Mouse (Mus musculus): ENCODE data around the gene Itprid1. TPM values are rescaled to one million over a fixed set of nuclear protein-coding genes. Genes with fewer than 3 reads are reported as not detected.

Itprid1 gene
- polyA plus RNA-seq, 1 experiment from 2014 or later: not detected

DNA sequence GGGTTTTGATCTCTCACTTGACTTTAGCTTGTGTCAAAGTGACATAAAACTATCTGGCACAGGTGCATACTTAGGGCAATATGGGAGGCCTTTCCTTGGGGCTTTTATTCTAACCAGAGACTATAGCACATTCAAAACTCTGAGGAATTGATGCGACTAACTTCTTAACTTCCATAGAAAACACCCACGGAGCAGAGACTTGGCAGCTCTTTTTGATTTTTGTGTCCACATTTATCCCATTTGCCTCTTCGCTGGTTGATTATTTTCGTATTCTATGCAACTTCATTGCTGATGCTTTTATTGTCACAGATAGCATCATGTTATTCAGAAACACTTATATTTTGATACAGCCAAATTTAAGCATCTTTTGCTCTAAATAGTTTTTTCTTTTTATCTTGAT lies 19.4 kb downstream of the Itprid1 start:
- Histone ChIP-seq H3K27me3 (ENCODE audit: control insufficient read depth, insufficient read depth, low read length) (no peaks in the 10 kb centered on the region), H3K36me3 (ENCODE audit: control insufficient read depth, insufficient read depth, low read length) (no peaks in the 10 kb centered on the region), H3K27ac (replicated peaks; ENCODE audit: low read depth, low read length) (no peak overlapping the region), H3K9me3 (ENCODE audit: control insufficient read depth, low read length) (no peaks in the 10 kb centered on the region), H3K4me3 (replicated peaks; ENCODE audit: low read depth, low read length) (no peak overlapping the region), H3K9ac (replicated peaks; ENCODE audit: low read length) (no peak overlapping the region), H3K4me2 (ENCODE audit: low read length) (no peak overlapping the region), H3K4me1 (ENCODE audit: control insufficient read depth, insufficient read depth, low read length) (no peaks in the 10 kb centered on the region)
- ATAC-seq (ENCODE audit: low FRiP score, low TSS enrichment) (no peak), DNase-seq (no peak)
- WGBS: 85% methylated on average over 4 of the region's 4 CpGs

DNA sequence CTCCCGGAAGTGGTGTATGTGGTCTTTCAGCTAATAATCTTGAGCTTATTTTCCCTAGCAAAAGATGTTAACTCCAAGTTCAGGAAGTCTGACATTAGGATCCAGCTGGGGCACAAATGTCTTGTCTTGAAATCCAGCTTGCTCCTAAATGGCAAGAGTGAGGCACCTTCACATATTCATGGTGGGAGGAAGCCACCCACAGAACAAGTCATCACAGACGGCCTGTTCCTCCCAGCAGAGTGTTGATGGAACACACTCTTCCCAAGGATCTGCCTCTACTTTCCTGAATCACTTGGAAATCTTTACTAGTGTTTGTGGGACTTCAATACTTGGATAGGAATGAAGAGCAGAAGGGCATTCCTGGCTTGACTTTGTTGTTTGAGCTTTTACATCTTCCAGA lies 28.5 kb downstream of the Itprid1 start:
- no peaks in the 10 kb centered on the region for H3K9me3 ChIP-seq (ENCODE audit: control insufficient read depth, low read length)
- H3K36me3 ChIP-seq (ENCODE audit: control insufficient read depth, insufficient read depth, low read length): no peaks in the 10 kb centered on the region
- no peak overlapping the region for H3K4me2 ChIP-seq (ENCODE audit: low read length)
- DNase-seq: no peak
- no peak for ATAC-seq (ENCODE audit: low FRiP score, low TSS enrichment)
- no peak overlapping the region for H3K9ac ChIP-seq (replicated peaks; ENCODE audit: low read length)
- WGBS: 93% methylated on average over 2 of the region's 2 CpGs
- H3K4me1 ChIP-seq (ENCODE audit: control insufficient read depth, insufficient read depth, low read length): no peaks in the 10 kb centered on the region
- no peak overlapping the region for H3K4me3 ChIP-seq (replicated peaks; ENCODE audit: low read depth, low read length)
- H3K27ac ChIP-seq (replicated peaks; ENCODE audit: low read depth, low read length): no peak overlapping the region
- no peaks in the 10 kb centered on the region for H3K27me3 ChIP-seq (ENCODE audit: control insufficient read depth, insufficient read depth, low read length)

DNA sequence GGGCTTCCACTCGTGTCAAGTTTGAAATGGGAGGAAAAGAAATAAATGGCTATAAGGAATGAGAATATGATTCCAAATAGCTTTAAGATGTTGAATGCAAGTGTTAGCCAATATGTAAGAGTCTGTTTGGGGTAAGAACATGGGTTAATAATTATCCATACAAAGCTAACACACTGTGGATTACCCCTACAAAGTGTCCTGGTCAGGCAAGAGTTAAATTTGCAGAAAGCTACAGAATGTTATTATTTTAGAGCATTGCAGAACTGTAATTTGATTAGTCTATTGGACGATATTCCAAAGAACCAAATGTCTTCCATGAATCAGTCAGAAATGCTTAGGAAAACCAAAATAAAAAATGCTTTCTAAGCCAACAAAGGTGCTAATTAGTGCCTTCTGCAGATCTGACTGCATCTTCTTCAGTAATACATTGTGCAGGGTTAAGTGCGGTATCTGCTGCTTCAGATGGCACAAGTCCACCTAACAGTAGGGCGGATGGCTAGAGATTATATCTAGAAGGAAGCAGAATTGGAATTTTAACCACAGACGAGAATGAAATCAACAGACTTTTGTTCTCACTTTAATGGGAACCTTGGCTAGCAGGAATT lies 42.8 kb downstream of the Itprid1 start:
- ATAC-seq (ENCODE audit: low FRiP score, low TSS enrichment): no peak

DNA sequence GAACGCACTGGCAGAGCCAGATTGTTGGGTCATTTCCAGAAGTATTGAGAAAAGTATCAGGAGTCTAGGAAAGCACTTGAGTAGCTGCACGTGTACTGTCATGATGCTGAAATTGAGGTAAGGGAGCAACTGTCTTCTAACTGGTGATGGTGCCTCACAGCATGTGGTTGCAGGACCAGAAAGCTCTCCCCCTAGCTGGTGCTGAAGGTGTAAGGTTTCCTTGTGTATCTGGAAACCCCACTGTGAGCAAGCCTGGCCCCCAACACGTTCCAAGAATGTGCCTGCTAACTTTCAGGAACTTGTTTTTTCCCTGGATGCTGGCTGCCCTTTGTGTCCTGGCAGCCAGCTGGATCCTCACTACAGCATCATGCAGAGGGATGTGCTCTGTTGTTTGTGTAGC lies 44.2 kb downstream of the Itprid1 start:
- no peak for DNase-seq
- no peaks in the 10 kb centered on the region for H3K36me3 ChIP-seq (ENCODE audit: control insufficient read depth, insufficient read depth, low read length)

More for the DNA sequence above, 42.8 kb downstream of the Itprid1 start:
- 77% methylated on average over 5 of the region's 5 CpGs for WGBS
- Histone ChIP-seq H3K4me1 (ENCODE audit: control insufficient read depth, insufficient read depth, low read length) (no peaks in the 10 kb centered on the region), H3K9ac (replicated peaks; ENCODE audit: low read length) (no peak overlapping the region), H3K27ac (replicated peaks; ENCODE audit: low read depth, low read length) (no peak overlapping the region), H3K36me3 (ENCODE audit: control insufficient read depth, insufficient read depth, low read length) (no peaks in the 10 kb centered on the region), H3K4me2 (ENCODE audit: low read length) (no peak overlapping the region), H3K9me3 (ENCODE audit: control insufficient read depth, low read length) (no peaks in the 10 kb centered on the region), H3K27me3 (ENCODE audit: control insufficient read depth, insufficient read depth, low read length) (no peaks in the 10 kb centered on the region), H3K4me3 (replicated peaks; ENCODE audit: low read depth, low read length) (no peak overlapping the region)
- no peak for DNase-seq

DNA sequence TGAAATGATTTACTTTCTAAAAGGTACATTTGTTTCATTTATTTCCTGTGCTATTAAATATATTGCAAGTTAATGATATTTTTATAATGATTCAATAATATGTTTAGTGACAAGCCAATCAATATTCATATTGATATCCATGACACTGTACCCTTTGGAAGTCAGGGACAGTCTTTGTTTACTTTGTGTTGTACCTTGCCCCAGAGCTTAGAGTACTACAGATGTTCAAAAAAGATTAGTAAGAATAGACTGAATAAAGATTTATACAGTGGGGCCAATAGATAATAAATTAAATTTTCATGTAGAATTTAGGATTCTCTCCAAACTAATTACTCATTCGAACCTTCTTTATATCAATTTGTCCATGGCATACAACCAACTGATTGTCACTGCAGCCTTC lies 50.9 kb downstream of the Itprid1 start:
- H3K9ac ChIP-seq (replicated peaks; ENCODE audit: low read length): no peak overlapping the region
- no peak overlapping the region for H3K27ac ChIP-seq (replicated peaks; ENCODE audit: low read depth, low read length)
- H3K4me1 ChIP-seq (ENCODE audit: control insufficient read depth, insufficient read depth, low read length): no peaks in the 10 kb centered on the region
- 89% methylated on average over 1 of the region's 1 CpGs for whole genome bisulfite sequencing
- H3K27me3 ChIP-seq (ENCODE audit: control insufficient read depth, insufficient read depth, low read length): no peaks in the 10 kb centered on the region
- H3K4me3 ChIP-seq (replicated peaks; ENCODE audit: low read depth, low read length): no peak overlapping the region
- ATAC-seq (ENCODE audit: low FRiP score, low TSS enrichment): no peak
- no peak overlapping the region for H3K4me2 ChIP-seq (ENCODE audit: low read length)
- DNase-seq: no peak
- H3K9me3 ChIP-seq (ENCODE audit: control insufficient read depth, low read length): no peaks in the 10 kb centered on the region
- no peaks in the 10 kb centered on the region for H3K36me3 ChIP-seq (ENCODE audit: control insufficient read depth, insufficient read depth, low read length)

More for the DNA sequence above, 44.2 kb downstream of the Itprid1 start:
- Histone ChIP-seq H3K4me2 (ENCODE audit: low read length) (no peak overlapping the region), H3K9ac (replicated peaks; ENCODE audit: low read length) (no peak overlapping the region), H3K9me3 (ENCODE audit: control insufficient read depth, low read length) (no peaks in the 10 kb centered on the region), H3K4me1 (ENCODE audit: control insufficient read depth, insufficient read depth, low read length) (no peaks in the 10 kb centered on the region), H3K27ac (replicated peaks; ENCODE audit: low read depth, low read length) (no peak overlapping the region), H3K27me3 (ENCODE audit: control insufficient read depth, insufficient read depth, low read length) (no peaks in the 10 kb centered on the region), H3K4me3 (replicated peaks; ENCODE audit: low read depth, low read length) (no peak overlapping the region)
- ATAC-seq (ENCODE audit: low FRiP score, low TSS enrichment): no peak
- WGBS: 22% methylated on average over 3 of the region's 3 CpGs

DNA sequence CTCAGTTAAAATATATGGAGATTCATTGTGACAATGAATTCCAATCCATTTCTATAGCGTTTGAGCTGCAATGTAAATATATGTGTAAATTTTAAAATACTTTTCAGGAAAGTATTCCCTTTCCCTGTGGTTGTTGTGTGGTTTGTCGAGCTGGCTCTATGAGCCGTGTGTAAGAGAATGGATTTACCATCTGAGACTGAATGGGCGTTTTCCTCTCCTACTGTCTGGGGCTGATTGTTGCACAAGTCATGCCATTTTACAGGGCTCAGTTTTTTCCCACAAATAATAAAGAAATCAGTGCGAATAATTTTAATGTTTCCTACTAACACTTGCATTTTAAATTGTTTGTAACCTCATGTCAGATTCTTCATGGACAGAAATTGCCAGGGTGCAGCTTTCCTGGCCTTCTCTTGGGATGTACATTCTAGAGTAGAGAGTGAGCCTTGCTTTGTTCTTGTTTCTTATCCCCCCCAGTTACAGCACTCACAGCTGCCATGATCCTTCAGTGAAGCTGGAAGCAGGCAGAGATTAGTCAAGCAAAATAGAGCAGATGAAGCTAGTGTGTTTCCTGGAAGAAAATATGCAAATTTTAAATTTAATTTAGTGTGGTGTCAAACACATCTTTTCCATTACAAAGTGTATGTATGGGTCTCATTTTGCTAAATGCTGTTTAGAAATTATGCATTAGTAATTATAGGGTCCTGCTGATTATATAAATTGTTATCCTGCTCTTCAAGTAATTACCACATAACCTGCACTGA lies 65.1 kb downstream of the Itprid1 start:
- H3K4me2 ChIP-seq (ENCODE audit: low read length): no peak overlapping the region
- H3K9me3 ChIP-seq (ENCODE audit: control insufficient read depth, low read length): no peaks in the 10 kb centered on the region
- H3K36me3 ChIP-seq (ENCODE audit: control insufficient read depth, insufficient read depth, low read length): no peaks in the 10 kb centered on the region
- 78% methylated on average over 5 of the region's 5 CpGs for WGBS
- peak; percentile 6 for DNase-seq
- H3K27ac ChIP-seq (replicated peaks; ENCODE audit: low read depth, low read length): no peak overlapping the region
- no peak for ATAC-seq (ENCODE audit: low FRiP score, low TSS enrichment)
- H3K9ac ChIP-seq (replicated peaks; ENCODE audit: low read length): no peak overlapping the region
- no peak overlapping the region for H3K4me3 ChIP-seq (replicated peaks; ENCODE audit: low read depth, low read length)
- H3K27me3 ChIP-seq (ENCODE audit: control insufficient read depth, insufficient read depth, low read length): no peaks in the 10 kb centered on the region
- no peaks in the 10 kb centered on the region for H3K4me1 ChIP-seq (ENCODE audit: control insufficient read depth, insufficient read depth, low read length)

DNA sequence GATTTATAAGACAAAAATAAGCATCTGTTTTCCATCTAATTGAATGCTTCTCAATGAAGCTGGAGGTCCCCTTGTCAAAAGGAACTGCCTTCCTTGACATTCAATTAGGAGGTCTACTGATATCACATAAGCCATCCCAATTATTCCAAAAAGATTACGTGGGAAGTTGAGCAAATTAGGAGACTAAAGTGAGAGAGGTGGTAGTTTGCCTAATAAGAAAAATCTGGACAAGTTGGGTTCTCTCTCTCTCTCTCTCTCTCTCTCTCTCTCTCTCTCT lies 65.6 kb downstream of the Itprid1 start:
- no peak overlapping the region for H3K27ac ChIP-seq (replicated peaks; ENCODE audit: low read depth, low read length)
- DNase-seq (no peak), ATAC-seq (ENCODE audit: low FRiP score, low TSS enrichment) (no peak)
- no peaks in the 10 kb centered on the region for H3K27me3 ChIP-seq (ENCODE audit: control insufficient read depth, insufficient read depth, low read length)
- 59% methylated on average over 1 of the region's 1 CpGs for WGBS
- H3K9me3 ChIP-seq (ENCODE audit: control insufficient read depth, low read length): no peaks in the 10 kb centered on the region
- no peaks in the 10 kb centered on the region for H3K4me1 ChIP-seq (ENCODE audit: control insufficient read depth, insufficient read depth, low read length)
- H3K4me3 ChIP-seq (replicated peaks; ENCODE audit: low read depth, low read length): no peak overlapping the region
- no peaks in the 10 kb centered on the region for H3K36me3 ChIP-seq (ENCODE audit: control insufficient read depth, insufficient read depth, low read length)
- no peak overlapping the region for H3K4me2 ChIP-seq (ENCODE audit: low read length)
- no peak overlapping the region for H3K9ac ChIP-seq (replicated peaks; ENCODE audit: low read length)

DNA sequence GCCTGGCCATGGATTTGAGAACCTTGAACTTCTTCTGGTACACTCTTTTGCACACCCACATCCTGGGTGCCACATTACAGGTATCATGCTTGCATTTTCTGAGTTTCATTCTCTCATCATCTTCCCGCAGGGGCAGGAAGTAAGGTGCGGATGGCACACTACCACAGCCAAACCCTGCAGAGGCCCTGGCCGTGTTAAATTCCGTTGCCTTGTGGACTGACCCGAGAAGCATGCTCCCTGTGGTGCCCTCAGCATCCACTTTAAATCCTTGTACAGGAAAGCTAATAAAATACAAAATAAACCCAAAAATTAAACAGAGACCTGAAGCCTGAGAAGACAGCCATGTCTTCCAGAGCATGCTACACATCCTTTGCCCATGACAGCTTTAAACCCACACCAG lies 82.5 kb downstream of the Itprid1 start:
- WGBS: 89% methylated on average over 5 of the region's 5 CpGs

DNA sequence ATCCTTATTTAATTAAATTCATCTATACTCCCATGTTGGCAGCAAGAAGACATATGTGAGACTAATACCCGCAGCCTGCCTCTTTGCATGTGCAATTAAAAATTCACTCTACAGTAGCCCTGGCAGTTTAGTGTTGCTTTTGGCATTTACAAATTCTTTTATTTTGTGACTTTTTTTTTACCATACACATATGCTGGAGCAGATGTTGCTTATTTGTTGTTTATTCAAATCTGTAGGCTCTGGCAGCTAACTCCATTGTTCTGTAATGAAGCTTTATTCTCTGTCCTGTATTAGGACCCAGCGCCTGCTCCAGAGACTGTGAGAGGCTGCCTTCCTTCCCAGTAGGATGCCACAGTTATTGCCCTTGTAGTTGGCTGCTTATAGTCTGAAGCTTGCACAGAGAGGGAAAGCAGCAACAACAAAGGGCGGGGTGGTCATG lies 83.6 kb downstream of the Itprid1 start:
- 0 out of 2 replicates have a peak overlapping the region, but pooled peaks have one; percentile 20 for H3K9ac ChIP-seq (replicated peaks; ENCODE audit: low read length)
- no peaks in the 10 kb centered on the region for H3K27me3 ChIP-seq (ENCODE audit: control insufficient read depth, insufficient read depth, low read length)
- H3K4me2 ChIP-seq (ENCODE audit: low read length): 0 out of 2 replicates have a peak overlapping the region, but pooled peaks have one; percentile 1
- WGBS: 33% methylated on average over 3 of the region's 3 CpGs
- ATAC-seq (ENCODE audit: low FRiP score, low TSS enrichment) (peak; percentile 81; the same call in 1 of the 2 replicates), DNase-seq (peak; percentile 61)
- H3K4me1 ChIP-seq (ENCODE audit: control insufficient read depth, insufficient read depth, low read length): 0 out of 2 replicates have a peak, but pooled peaks cover 3% of the 10 kb centered on the region
- H3K9me3 ChIP-seq (ENCODE audit: control insufficient read depth, low read length): no peaks in the 10 kb centered on the region
- H3K36me3 ChIP-seq (ENCODE audit: control insufficient read depth, insufficient read depth, low read length): no peaks in the 10 kb centered on the region
- H3K27ac ChIP-seq (replicated peaks; ENCODE audit: low read depth, low read length): peak overlapping the region; percentile 77
- no peak overlapping the region for H3K4me3 ChIP-seq (replicated peaks; ENCODE audit: low read depth, low read length)

More for the DNA sequence above, 82.5 kb downstream of the Itprid1 start:
- H3K36me3 ChIP-seq (ENCODE audit: control insufficient read depth, insufficient read depth, low read length): no peaks in the 10 kb centered on the region
- H3K27ac ChIP-seq (replicated peaks; ENCODE audit: low read depth, low read length): peak overlapping the region; percentile 3
- 0 out of 2 replicates have a peak, but pooled peaks cover 3% of the 10 kb centered on the region for H3K4me1 ChIP-seq (ENCODE audit: control insufficient read depth, insufficient read depth, low read length)
- DNase-seq (no peak), ATAC-seq (ENCODE audit: low FRiP score, low TSS enrichment) (no peak)
- H3K4me3 ChIP-seq (replicated peaks; ENCODE audit: low read depth, low read length): no peak overlapping the region
- H3K9me3 ChIP-seq (ENCODE audit: control insufficient read depth, low read length): no peaks in the 10 kb centered on the region
- no peak overlapping the region for H3K4me2 ChIP-seq (ENCODE audit: low read length)
- no peaks in the 10 kb centered on the region for H3K27me3 ChIP-seq (ENCODE audit: control insufficient read depth, insufficient read depth, low read length)
- no peak overlapping the region for H3K9ac ChIP-seq (replicated peaks; ENCODE audit: low read length)
